8 mouse cellular contexts compared by ENCODE assay signal in genomic region chr8:120563348-120563724, GRCm38 (mm10). TPM values are rescaled to one million over a fixed set of nuclear protein-coding genes. Genes with fewer than 3 reads are reported as not detected.
DNase-seq lines count a peak whose midpoint lies in the region; ATAC-seq and TF ChIP-seq lines count a peak whose summit lies in the region.

No protein-coding gene starts in this region.

- TF ChIP-seq POLR2A in heart, adult 2 months (IDR thresholded peaks at IDR 0.05; ENCODE audit: insufficient read depth, low read depth, low read length) = no peak
- no peak for TF ChIP-seq POLR2A in CH12.LX (IDR thresholded peaks at IDR 0.05; ENCODE audit: low read depth, low read length)

- peaks cover 16% of the 10 kb centered on the region for H3K4me1 ChIP-seq in heart, adult 2 months (ENCODE audit: control insufficient read depth, insufficient read depth, low read length)
- peaks cover 9 to 70% of the 10 kb centered on the region in 2 experiments for H3K4me1 ChIP-seq in CH12.LX (ENCODE audit: control insufficient read depth in 1 of 2, insufficient read depth in 2 of 2)
- H3K4me1 ChIP-seq in forebrain, embryonic 15.5 days = peaks cover 87% of the 10 kb centered on the region

- peaks cover 2% of the 10 kb centered on the region for H3K9me3 ChIP-seq in CH12.LX (replicated peaks; ENCODE audit: low read length)
- no peaks in the 10 kb centered on the region for H3K9me3 ChIP-seq in forebrain, embryonic 15.5 days

- ATAC-seq in forebrain, embryonic 15.5 days (replicated peaks) = peak; percentile 42

- H3K79me2 ChIP-seq in heart, adult 2 months (replicated peaks; ENCODE audit: control insufficient read depth, insufficient read depth, low read length) = no peaks in the 10 kb centered on the region
- H3K79me2 ChIP-seq in CH12.LX (replicated peaks; ENCODE audit: control insufficient read depth, extremely low read depth, insufficient read depth, poor library complexity, severe bottlenecking) (peaks cover 13% of the 10 kb centered on the region), macrophage (ENCODE audit: inconsistent target) (peaks cover 61% of the 10 kb centered on the region)

- in situ Hi-C loops in CH12.LX (cut with MboI; ENCODE audit: low pct_ligation_motif_present, low pct_unique_long_range_greater_than_20kb, low sequenced_read_pairs) = no loop called here

- H3K27me3 ChIP-seq in heart, adult 2 months (ENCODE audit: control insufficient read depth, insufficient read depth, low read length) = no peaks in the 10 kb centered on the region
- no peaks in the 10 kb centered on the region for H3K27me3 ChIP-seq in CH12.LX (replicated peaks)
- H3K27me3 ChIP-seq in forebrain, embryonic 15.5 days = no peaks in the 10 kb centered on the region

- 0 out of 2 replicates have a peak overlapping the region, but pooled peaks have one; percentile 7 for H3K4me3 ChIP-seq in heart, adult 2 months
- H3K4me3 ChIP-seq in CH12.LX (replicated peaks in 1 of 3; ENCODE audit: low read depth in 2 of 3, low read length in 2 of 3, poor library complexity in 1 of 3) = no peak overlapping the region
- no peak overlapping the region for H3K4me3 ChIP-seq in forebrain, embryonic 15.5 days
- H3K4me3 ChIP-seq in macrophage (ENCODE audit: inconsistent target) = no peak overlapping the region

- no peak for TF ChIP-seq EP300 in heart, adult 2 months (IDR thresholded peaks at IDR 0.05; ENCODE audit: insufficient read depth, low read depth, low read length)
- TF ChIP-seq EP300 in CH12.LX (IDR thresholded peaks at IDR 0.05; ENCODE audit: low read length) = no peak

- dilution Hi-C loops in CH12.LX (cut with MboI; ENCODE audit: extremely low pct_ligation_motif_present, extremely low pct_unique_long_range_greater_than_20kb, low sequenced_read_pairs) = no loop called here

- TF ChIP-seq CTCF in heart, adult 2 months (IDR thresholded peaks at IDR 0.05) = no peak
- no peak for TF ChIP-seq CTCF in CH12.LX (conservative IDR thresholded peaks at IDR 0.05 in 1 of 2, IDR thresholded peaks at IDR 0.05 in 1 of 2; ENCODE audit: low read depth in 2 of 2, low read length in 2 of 2)

- no peak overlapping the region for H3K4me2 ChIP-seq in CH12.LX (ENCODE audit: insufficient read depth, low read depth, poor library complexity, severe bottlenecking)
- no peak overlapping the region for H3K4me2 ChIP-seq in forebrain, embryonic 15.5 days (replicated peaks)

- no peak overlapping the region for H3K9ac ChIP-seq in heart, adult 2 months (ENCODE audit: low read depth, low read length)
- H3K9ac ChIP-seq in CH12.LX (ENCODE audit: insufficient read depth, low read depth) = no peak overlapping the region
- H3K9ac ChIP-seq in forebrain, embryonic 15.5 days (replicated peaks) = 0 out of 2 replicates have a peak overlapping the region, but pooled peaks have one; percentile 0

- no peak for DNase-seq in heart, adult 2 months
- DNase-seq in heart, postnatal 10 days = no peak
- no peak for DNase-seq in CH12.LX (ENCODE audit: extremely low read depth)
- no peak for DNase-seq in right cerebral cortex, postnatal 25 days
- no peak for DNase-seq in left cerebral cortex, postnatal 10 days (ENCODE audit: extremely low spot score in 1 of 2, low spot score in 2 of 2)
- DNase-seq in urinary bladder, adult 18-20 months (ENCODE audit: low spot score in 2 of 2) = no peak

- WGBS in heart, adult 2 months = 11% methylated on average over 8 of the region's 8 CpGs
- WGBS in forebrain, embryonic 15.5 days = 3% methylated on average over 8 of the region's 8 CpGs
- 37% methylated on average over 8 of the region's 8 CpGs for WGBS in macrophage (ENCODE audit: missing documents)

- H3K27ac ChIP-seq in heart, adult 2 months = peak overlapping the region; percentile 73
- H3K27ac ChIP-seq in CH12.LX (ENCODE audit: insufficient read depth, low read depth) = peak overlapping the region; percentile 21; the same call in 1 of the 2 replicates
- peak overlapping the region; percentile 81 for H3K27ac ChIP-seq in forebrain, embryonic 15.5 days (replicated peaks)
- H3K27ac ChIP-seq in macrophage = peak overlapping the region; percentile 95

- intact Hi-C loops in heart, adult 2 months (cut with DNase I) = loop anchor here (2.0 kb wide), 1 partner anchor 21 kb away; no protein-coding TSS in a partner anchor
- intact Hi-C loops in heart, postnatal 10 days (cut with DNase I) = no loop called here
- intact Hi-C loops in left cerebral cortex, postnatal 10 days (cut with DNase I) = no loop called here

- H3K36me3 ChIP-seq in heart, adult 2 months (ENCODE audit: control insufficient read depth, insufficient read depth, low read length) = peaks cover 2% of the 10 kb centered on the region; the same call in 1 of the 2 replicates
- peaks cover 66 to 98% of the 10 kb centered on the region in 2 experiments for H3K36me3 ChIP-seq in CH12.LX (replicated peaks in 1 of 2; ENCODE audit: control insufficient read depth in 1 of 2, insufficient read depth in 1 of 2, low read length in 1 of 2)
- H3K36me3 ChIP-seq in forebrain, embryonic 15.5 days = peaks cover 15% of the 10 kb centered on the region
- peaks cover 16% of the 10 kb centered on the region; the same call in 1 of the 2 replicates for H3K36me3 ChIP-seq in macrophage (ENCODE audit: inconsistent target)

- no peak for TF ChIP-seq RAD21 in CH12.LX (IDR thresholded peaks at IDR 0.05; ENCODE audit: low read depth, low read length)

TF ChIP-seq in CH12.LX, 34 proteins besides CTCF, POLR2A, EP300 and RAD21:
- TF ChIP-seq POLR2AphosphoS2 (IDR thresholded peaks at IDR 0.05; ENCODE audit: low read depth, low read length) (no peak), ZC3H11A (IDR thresholded peaks at IDR 0.05; ENCODE audit: low read depth, low read length) (no peak), TBP (conservative IDR thresholded peaks at IDR 0.05; ENCODE audit: low read depth, low read length) (no peak), ELF1 (IDR thresholded peaks at IDR 0.05; ENCODE audit: low read depth, low read length) (no peak), NRF1 (IDR thresholded peaks at IDR 0.05; ENCODE audit: low read depth, low read length) (no peak), HCFC1 (IDR thresholded peaks at IDR 0.05; ENCODE audit: low read depth, low read length) (no peak), UBTF (IDR thresholded peaks at IDR 0.05; ENCODE audit: low read depth, low read length) (no peak), SIN3A (IDR thresholded peaks at IDR 0.05; ENCODE audit: low read length) (no peak), NELFE (IDR thresholded peaks at IDR 0.05; ENCODE audit: low read depth, low read length) (no peak), TCF12 (IDR thresholded peaks at IDR 0.05; ENCODE audit: low read depth, low read length) (no peak), ZKSCAN1 (IDR thresholded peaks at IDR 0.05; ENCODE audit: borderline replicate concordance, low read depth, low read length) (no peak), CHD1 (IDR thresholded peaks at IDR 0.05; ENCODE audit: low read depth, low read length) (no peak), ZMIZ1 (IDR thresholded peaks at IDR 0.05; ENCODE audit: low read depth, low read length) (no peak), MXI1 (IDR thresholded peaks at IDR 0.05; ENCODE audit: low read depth, low read length) (no peak), SMC3 (IDR thresholded peaks at IDR 0.05; ENCODE audit: low read depth, low read length) (no peak), RCOR1 (conservative IDR thresholded peaks at IDR 0.05; ENCODE audit: low read depth, low read length) (no peak), E2F4 (IDR thresholded peaks at IDR 0.05; ENCODE audit: insufficient replicate concordance, low read depth, low read length) (no peak), MAZ (IDR thresholded peaks at IDR 0.05; ENCODE audit: low read depth, low read length) (no peak), IRF4 (IDR thresholded peaks at IDR 0.05; ENCODE audit: low read depth, low read length) (no peak), CHD2 (IDR thresholded peaks at IDR 0.05; ENCODE audit: low read length) (no peak)

RNA-seq across cellular contexts. Expression of gene Gins2, which starts 25.8 kb away (rescaled TPM):
- 1 to 10 TPM; 1.1 to 1.5 TPM for total RNA-seq in heart, adult 2 months (2021)
- 1.3 and 1.4 TPM in 2 replicates for polyA plus RNA-seq in heart, adult 2 months (2012; rRNA removed)
- 10 to 100 TPM; 14.6 to 15.2 TPM for total RNA-seq in heart, postnatal 10 days (2021)
- 61.2 and 68.4 TPM in 2 replicates for total RNA-seq in CH12.LX (2012; rRNA removed)
- total RNA-seq in CH12.LX (2014; rRNA removed) = 50.0 TPM in 2 replicates
- 127 and 129 TPM in 2 replicates for polyA plus RNA-seq in CH12.LX (2012; ENCODE audit: insufficient read length, low read depth)
- 27.1 and 34.2 TPM in 2 replicates for polyA plus RNA-seq in forebrain, embryonic 15.5 days (2015; fragmentation: Nextera tagmentation; extraction: Ambion mirVana)
- 1 to 10 TPM in 24 of 26 experiments, under 1 TPM in 2; 0.20 to 6.5 (median 1.9) TPM for total RNA-seq in macrophage (2018; cell fraction: chromatin; rRNA removed)
- 10 to 100 TPM in 5 of 26 experiments, 1 to 10 TPM in 21; 4.8 to 13.4 (median 7.2) TPM for total RNA-seq in macrophage (2018; cell fraction: cytosol; rRNA removed)
- 10 to 100 TPM in 1 of 26 experiments, 1 to 10 TPM in 25; 1.0 to 11.4 (median 2.4) TPM for total RNA-seq in macrophage (2018; cell fraction: nucleus; rRNA removed)
- 6.0 to 52.8 TPM (median 6.1 TPM) in 3 replicates for polyA plus RNA-seq in macrophage (2018)
- 1 to 10 TPM; 2.3 to 2.9 TPM for total RNA-seq in left cerebral cortex, postnatal 10 days (2021)

Comparison
In these comparisons a context has a peak if more than half of its experiments do, and no peak if none do; other contexts are left out.
1. RNA of gene Gins2, which starts 25.8 kb away (total RNA-seq): 50.0 to 68.4 TPM in CH12.LX and 14.6 to 15.2 TPM in heart, postnatal 10 days; 2.3 to 2.9 TPM in left cerebral cortex, postnatal 10 days and 1.1 to 1.5 TPM in heart, adult 2 months; every median in the first group is over 4 times any median in the second.
2. H3K27ac ChIP-seq: peak in every context shown above with its lines; median percentile 95 in macrophage; 81 in forebrain, embryonic 15.5 days; 73 in heart, adult 2 months; 21 in CH12.LX.